Mouse (Mus musculus): Measurements from ENCODE around the gene Urb1.
A peak's percentile ranks its signal among the peaks of the same experiment; 100 is the strongest.

Gene Urb1

GRCm38 (mm10) chr16:90774216-90774615 is 36.0 kb downstream of the Urb1 start:
- no peak for DNase-seq (ENCODE audit: extremely low read depth, low read depth)

DNA sequence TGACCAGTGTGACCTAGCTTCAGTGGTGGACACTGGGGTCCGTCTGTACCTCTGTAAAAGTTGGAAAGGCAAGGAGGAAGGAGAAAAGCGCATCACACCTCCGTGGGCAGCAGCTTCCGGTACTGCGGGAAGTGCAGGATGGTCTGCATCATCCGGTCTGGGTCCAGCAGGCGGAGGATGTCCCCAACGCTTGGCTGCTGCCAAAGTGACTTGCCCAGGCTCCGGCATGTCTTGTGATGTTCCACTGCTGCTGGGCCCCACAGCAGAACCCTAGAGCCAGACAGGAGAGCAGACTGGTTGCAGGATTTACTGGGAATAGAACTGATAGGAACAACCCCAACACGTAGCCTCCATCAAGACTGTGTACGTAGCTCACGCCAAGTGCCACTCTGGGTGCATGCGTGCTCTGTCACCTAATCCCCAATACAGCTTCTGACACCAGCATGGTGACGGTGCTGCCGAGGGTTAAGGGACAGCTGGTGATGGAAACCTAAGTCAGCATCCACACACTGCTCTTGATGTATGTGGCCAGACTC is 43.2 kb downstream of the Urb1 start:
- DNase-seq (ENCODE audit: extremely low read depth, low read depth): no peak

GRCm38 (mm10) chr16:90765195-90765877 is 44.9 kb downstream of the Urb1 start:
- DNase-seq (ENCODE audit: extremely low read depth, low read depth): no peak

DNA sequence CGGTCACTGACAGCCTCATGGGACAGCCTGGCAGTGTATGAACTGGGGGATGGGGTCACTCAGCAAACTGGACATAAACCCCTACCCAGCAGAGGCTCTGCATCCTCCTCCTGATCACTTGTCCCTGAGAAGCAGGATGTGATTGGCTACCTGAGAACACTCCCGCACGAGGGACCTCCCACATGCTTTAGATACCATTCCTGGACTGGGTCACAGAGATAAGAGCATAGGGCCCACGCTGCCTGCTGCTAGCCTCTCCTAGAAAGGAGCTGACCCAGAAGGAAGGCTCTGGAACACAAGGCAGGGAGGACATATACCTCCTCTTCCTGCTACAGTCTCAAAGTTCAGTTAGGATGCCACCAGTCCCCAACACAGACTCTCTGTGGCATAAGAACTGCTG is 49.7 kb downstream of the Urb1 start:
- DNase-seq (ENCODE audit: extremely low read depth, low read depth): peak; percentile 44

DNA sequence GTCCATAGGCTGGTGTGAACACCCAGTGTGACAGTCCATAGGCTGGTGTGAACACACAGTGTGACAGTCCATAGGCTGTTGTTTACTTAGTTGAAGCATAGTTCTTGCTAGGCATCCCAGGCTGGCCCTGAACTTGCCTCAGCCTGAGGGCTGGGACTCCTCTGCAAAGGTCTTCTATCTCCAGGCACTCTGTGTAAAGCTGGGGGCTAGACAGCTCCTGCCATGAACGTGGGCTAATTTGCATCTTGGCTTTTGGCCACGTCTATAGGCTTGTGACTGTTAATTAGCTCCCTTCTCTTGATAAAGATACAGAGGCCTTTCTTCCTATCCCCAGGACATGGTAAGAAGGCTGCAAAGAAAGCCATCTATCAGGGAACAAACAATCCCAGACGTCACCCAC is 50.9 kb downstream of the Urb1 start:
- no peak for DNase-seq (ENCODE audit: extremely low read depth, low read depth)

DNA sequence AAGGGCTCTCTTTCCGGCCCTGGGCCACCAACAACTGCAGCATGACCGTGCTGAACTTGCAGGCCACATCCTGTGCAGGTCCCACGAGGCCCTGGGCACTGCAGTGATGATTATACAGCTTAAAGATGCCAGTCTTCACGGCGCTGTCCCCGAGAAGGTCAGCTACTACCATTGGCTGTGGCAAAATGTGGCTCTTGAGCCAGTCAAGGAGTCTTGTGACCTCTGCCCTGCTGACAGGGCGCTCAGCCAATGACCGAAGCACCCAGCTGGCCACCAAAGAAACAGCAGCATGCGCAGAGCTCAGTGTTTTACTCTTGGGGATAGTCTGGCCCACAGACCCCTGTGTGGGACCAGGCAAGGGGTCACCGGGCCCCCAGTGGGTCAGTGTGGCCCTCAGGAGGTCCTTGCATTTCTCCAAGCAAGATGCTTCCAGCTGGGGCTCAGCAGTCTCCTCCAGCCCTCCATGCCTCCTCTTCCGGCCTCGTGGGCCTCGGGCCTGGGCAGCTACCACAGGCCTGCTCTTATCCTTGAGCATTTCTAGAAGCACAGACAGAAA is 56.7 kb downstream of the Urb1 start:
- DNase-seq (ENCODE audit: extremely low read depth, low read depth): no peak

- peak; percentile 38 for DNase-seq (ENCODE audit: extremely low read depth, low read depth)
Observed at GRCm38 (mm10) chr16:90748169-90748568, 62.0 kb downstream of the Urb1 start.

- peak; percentile 86 for DNase-seq (ENCODE audit: extremely low read depth, low read depth)
Observed at GRCm38 (mm10) chr16:90747143-90747542, 63.1 kb downstream of the Urb1 start.

- DNase-seq (ENCODE audit: extremely low read depth, low read depth): no peak
Observed at GRCm38 (mm10) chr16:90738092-90738956, 71.9 kb downstream of the Urb1 start, which contains the start of gene Mrap. Gene Mrap (plus strand): TSS chr16:90738207.

- DNase-seq (ENCODE audit: extremely low read depth, low read depth): no peak
Observed at GRCm38 (mm10) chr16:90736672-90737270, 73.4 kb downstream of the Urb1 start.

GRCm38 (mm10) chr16:90735611-90736010 is 74.6 kb downstream of the Urb1 start:
- DNase-seq (ENCODE audit: extremely low read depth, low read depth): no peak

DNA sequence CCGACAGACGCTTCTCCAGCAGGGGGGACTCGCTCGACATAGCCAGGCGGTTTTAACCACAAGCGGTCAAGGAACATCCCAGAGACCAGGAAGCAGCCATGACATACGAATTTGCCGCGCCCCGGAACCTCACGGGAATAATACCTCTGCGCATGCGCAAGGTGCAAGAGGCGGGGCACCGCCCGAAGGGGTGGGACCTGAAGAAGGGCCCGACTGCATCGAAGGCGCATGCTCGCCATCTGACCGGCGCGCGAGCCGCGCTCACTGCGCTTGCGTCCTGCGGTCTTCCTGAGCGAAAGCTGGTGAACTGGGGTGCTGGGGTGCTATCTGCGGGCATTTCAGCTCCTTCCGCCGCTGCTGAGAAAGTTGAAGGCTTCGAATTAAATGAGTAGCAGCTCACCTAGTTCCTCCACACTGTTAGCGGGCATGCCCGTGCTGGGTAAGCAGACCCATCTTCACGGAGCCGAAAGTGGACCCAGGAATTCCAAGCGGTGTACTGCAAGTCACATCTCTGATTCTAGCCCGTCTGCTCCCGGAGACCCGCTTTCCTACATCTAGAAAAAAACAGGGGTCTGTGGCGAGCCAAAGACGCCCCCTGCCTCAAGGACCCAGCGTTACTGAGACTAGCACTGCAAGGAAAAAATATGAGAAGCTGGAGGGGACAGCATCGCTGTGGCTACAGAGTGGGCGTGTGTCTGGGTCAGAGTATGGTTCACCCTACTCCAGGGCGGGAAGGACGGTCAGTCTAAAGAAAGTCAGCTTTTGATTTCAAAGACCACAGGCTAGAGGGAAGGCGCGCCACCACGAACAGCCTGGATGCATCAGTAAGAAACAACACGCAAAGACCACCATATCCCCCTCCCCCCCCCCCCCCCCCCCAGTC is 82.7 kb downstream of the Urb1 start, which contains the start of gene Mis18a:
TSS of gene Mis18a (minus strand) at position 172 of the 883 bp plus-strand sequence.
- DNase-seq (ENCODE audit: extremely low read depth, low read depth): peak; percentile 81

DNA sequence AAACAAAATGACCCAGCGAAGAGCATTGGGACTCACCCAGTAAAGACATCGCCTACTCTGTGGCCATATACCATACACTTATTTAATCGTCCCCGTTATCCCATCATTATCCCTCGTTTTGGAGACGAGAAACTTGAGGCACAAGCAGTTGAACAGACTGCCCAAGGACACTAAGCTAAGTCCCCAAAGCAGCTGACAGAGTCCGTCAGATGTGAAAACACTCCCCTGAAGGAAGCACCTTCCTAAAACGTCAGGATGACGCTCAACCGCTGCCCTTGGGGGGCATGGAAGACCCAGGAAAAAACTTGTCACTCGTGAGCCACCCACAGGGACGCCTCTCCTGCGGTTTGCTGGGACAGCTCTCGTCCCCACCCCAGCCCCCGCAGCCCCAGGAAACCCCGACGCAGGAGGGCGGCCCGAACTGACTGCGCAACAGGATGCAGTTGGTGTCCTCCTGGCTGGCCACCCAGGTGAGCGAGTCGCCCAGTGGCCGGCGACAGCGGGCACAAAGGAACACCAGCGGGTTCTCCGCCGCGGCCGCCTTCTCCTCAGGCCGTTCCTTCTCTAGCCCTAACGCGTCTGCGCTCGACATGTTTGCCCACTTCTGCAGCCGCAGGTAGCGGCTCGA is 83.5 kb downstream of the Urb1 start:
- DNase-seq (ENCODE audit: extremely low read depth, low read depth): peak; percentile 17

DNA sequence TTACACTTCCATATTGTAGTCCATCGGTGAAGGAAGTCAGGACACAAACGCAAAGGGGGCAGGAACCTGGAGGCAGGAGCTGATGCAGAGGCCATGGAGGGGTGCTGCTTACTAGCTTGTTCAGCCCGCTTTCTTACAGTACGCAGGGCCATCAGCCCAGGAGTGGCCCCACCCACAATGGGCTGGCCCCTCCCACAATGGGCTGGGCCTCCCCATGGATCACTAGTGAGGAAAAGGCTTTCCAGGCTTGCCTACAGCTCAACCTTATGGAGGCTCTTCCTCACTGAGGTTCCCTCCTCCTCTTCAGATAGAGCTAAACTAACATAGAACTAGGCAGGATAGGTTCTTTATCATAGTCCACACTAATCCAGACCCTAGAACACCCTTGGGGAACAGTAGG is 86.2 kb downstream of the Urb1 start:
- no peak for DNase-seq (ENCODE audit: extremely low read depth, low read depth)

DNA sequence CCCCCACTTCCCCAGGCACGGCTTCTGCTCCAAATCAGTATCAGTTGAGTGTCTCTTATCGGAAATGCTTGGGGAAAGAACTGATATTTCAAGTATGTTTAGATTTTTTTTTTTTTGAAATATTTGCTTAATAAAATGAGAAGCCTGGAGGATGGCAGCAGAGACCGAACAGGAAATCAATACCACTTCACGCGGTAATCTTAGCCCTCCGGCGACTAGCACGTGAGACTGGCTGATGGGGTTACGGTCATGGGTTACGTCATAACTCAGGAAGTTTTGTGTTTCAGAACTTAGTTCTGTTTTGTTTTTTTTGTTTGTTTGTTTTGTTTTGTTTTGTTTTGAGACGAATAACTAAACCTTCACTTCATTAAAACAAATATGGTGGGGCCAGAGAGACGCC is 99.9 kb downstream of the Urb1 start:
- no peak for DNase-seq (ENCODE audit: extremely low read depth, low read depth)

GRCm38 (mm10) chr16:90709711-90710289 is 100.4 kb downstream of the Urb1 start:
- no peak for DNase-seq (ENCODE audit: extremely low read depth, low read depth)

DNA sequence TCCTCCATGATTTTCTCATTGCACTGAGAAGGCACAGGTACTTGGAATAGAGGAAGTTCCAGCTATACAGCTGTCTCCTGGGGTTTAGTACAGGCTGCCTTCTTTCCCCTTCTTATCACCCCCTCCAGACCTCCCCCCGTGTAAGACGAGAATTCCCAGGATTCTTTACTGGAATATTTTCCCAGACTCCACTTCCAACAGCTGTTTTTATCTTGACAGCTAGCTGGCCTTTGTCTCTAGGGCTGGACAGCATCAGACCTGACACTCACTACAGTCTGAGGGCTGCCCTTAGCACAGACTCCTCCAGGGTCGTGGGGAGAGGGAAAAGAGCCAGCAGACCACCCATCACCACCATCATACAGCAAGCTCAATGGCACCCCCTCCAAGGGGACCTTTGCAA is 103.9 kb downstream of the Urb1 start:
- no peak for DNase-seq (ENCODE audit: extremely low read depth, low read depth)

GRCm38 (mm10) chr16:90704161-90704825 is 105.9 kb downstream of the Urb1 start:
- DNase-seq (ENCODE audit: extremely low read depth, low read depth): no peak

DNA sequence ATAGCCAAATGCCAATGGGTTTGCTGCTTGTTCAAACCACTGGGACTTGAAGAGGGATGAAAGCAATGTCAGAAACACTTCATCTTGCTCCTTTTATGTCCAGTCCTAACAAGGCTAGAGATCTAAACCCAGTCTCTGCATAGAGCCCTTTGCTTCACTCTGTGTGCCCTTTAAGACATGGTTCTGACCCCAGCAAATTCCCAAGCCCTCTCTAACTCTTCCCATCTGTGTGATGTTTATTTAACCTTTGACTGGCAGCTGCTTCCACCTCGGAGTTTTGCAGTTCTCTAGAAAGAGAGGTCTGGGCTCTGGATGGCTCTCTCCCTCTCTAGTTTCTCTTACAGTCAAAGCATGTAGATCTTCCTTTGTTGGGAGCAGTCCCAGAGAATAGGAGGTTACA is 106.6 kb downstream of the Urb1 start:
- DNase-seq (ENCODE audit: extremely low read depth, low read depth): no peak
